Mouse (Mus musculus): ENCODE data around the gene Ciz1. TPM values are rescaled to one million over a fixed set of nuclear protein-coding genes. Genes with fewer than 3 reads are reported as not detected.

Ciz1 gene
- polyA plus RNA-seq, 2 experiments, result 13.1 to 40.3 TPM

- Histone ChIP-seq H3K36me3 (replicated peaks; ENCODE audit: control insufficient read depth, insufficient read depth, low read depth) (no peaks in the 10 kb centered on the region), H3K9ac (replicated peaks) (no peak overlapping the region), H3K27me3 (ENCODE audit: control insufficient read depth, insufficient read depth, low read length) (no peaks in the 10 kb centered on the region), H3K9me3 (ENCODE audit: control insufficient read depth, low read length) (no peaks in the 10 kb centered on the region), H3K4me2 (ENCODE audit: low read depth) (no peak overlapping the region), H3K4me3 (ENCODE audit: insufficient read depth in 1 of 2, low read depth in 2 of 2, low read length in 2 of 2) (no peak overlapping the region), H3K4me1 (replicated peaks; ENCODE audit: control insufficient read depth in 2 of 2, insufficient read depth in 2 of 2, low read length in 1 of 2) (no peaks in the 10 kb centered on the region; a peak in 1 of 4 replicates), H3K27ac (no peak overlapping the region)
- ATAC-seq (ENCODE audit: insufficient read depth) (no peak), DNase-seq (ENCODE audit: low read depth in 3 of 3, low spot score in 3 of 3) (no peak)
- WGBS (ENCODE audit: insufficient replicate concordance), result 42% methylated on average over 2 of the region's 2 CpGs
- TF ChIP-seq CTCF (IDR thresholded peaks at IDR 0.05; ENCODE audit: low read depth), result no peak
- TF ChIP-seq EP300 (IDR thresholded peaks at IDR 0.05; ENCODE audit: low read depth), result no peak
Observed at GRCm38 (mm10) chr2:32389157-32389556, 37.0 kb downstream of the Ciz1 start.

GRCm38 (mm10) chr2:32390871-32391270, 38.7 kb downstream of the Ciz1 start:
- Histone ChIP-seq H3K27me3 (ENCODE audit: control insufficient read depth, insufficient read depth, low read length) (no peaks in the 10 kb centered on the region), H3K4me1 (replicated peaks; ENCODE audit: control insufficient read depth in 2 of 2, insufficient read depth in 2 of 2, low read length in 1 of 2) (peaks cover 5% of the 10 kb centered on the region in 2 experiments), H3K27ac (no peak overlapping the region), H3K9ac (replicated peaks) (no peak overlapping the region), H3K9me3 (ENCODE audit: control insufficient read depth, low read length) (no peaks in the 10 kb centered on the region), H3K4me2 (ENCODE audit: low read depth) (no peak overlapping the region), H3K36me3 (replicated peaks; ENCODE audit: control insufficient read depth, insufficient read depth, low read depth) (no peaks in the 10 kb centered on the region), H3K4me3 (ENCODE audit: insufficient read depth in 1 of 2, low read depth in 2 of 2, low read length in 2 of 2) (no peak overlapping the region)
- no peak for ATAC-seq (ENCODE audit: insufficient read depth)
- TF ChIP-seq EP300 (IDR thresholded peaks at IDR 0.05; ENCODE audit: low read depth), result no peak
- no peak for TF ChIP-seq CTCF (IDR thresholded peaks at IDR 0.05; ENCODE audit: low read depth)
- 75% methylated on average over 8 of the region's 8 CpGs for WGBS (ENCODE audit: insufficient replicate concordance)
- no peak for DNase-seq (ENCODE audit: low read depth in 3 of 3, low spot score in 3 of 3)

- Histone ChIP-seq H3K9ac (replicated peaks) (no peak overlapping the region), H3K27ac (no peak overlapping the region), H3K27me3 (ENCODE audit: control insufficient read depth, insufficient read depth, low read length) (no peaks in the 10 kb centered on the region), H3K4me3 (ENCODE audit: insufficient read depth in 1 of 2, low read depth in 2 of 2, low read length in 2 of 2) (no peak overlapping the region), H3K4me2 (ENCODE audit: low read depth) (no peak overlapping the region), H3K9me3 (ENCODE audit: control insufficient read depth, low read length) (no peaks in the 10 kb centered on the region), H3K36me3 (replicated peaks; ENCODE audit: control insufficient read depth, insufficient read depth, low read depth) (no peaks in the 10 kb centered on the region), H3K4me1 (replicated peaks; ENCODE audit: control insufficient read depth in 2 of 2, insufficient read depth in 2 of 2, low read length in 1 of 2) (peaks cover 5 to 9% of the 10 kb centered on the region in 2 experiments)
- ATAC-seq (ENCODE audit: insufficient read depth) (no peak), DNase-seq (ENCODE audit: low read depth in 3 of 3, low spot score in 3 of 3) (no peak)
- WGBS (ENCODE audit: insufficient replicate concordance), result 70% methylated on average over 5 of the region's 5 CpGs
- no peak for TF ChIP-seq CTCF (IDR thresholded peaks at IDR 0.05; ENCODE audit: low read depth)
- no peak for TF ChIP-seq EP300 (IDR thresholded peaks at IDR 0.05; ENCODE audit: low read depth)
Observed at GRCm38 (mm10) chr2:32392063-32392462, 39.9 kb downstream of the Ciz1 start.

GRCm38 (mm10) chr2:32394973-32395372, 42.8 kb downstream of the Ciz1 start:
- peaks cover 5 to 10% of the 10 kb centered on the region in 2 experiments for H3K4me1 ChIP-seq (replicated peaks; ENCODE audit: control insufficient read depth in 2 of 2, insufficient read depth in 2 of 2, low read length in 1 of 2)
- peak in 1 of 3 experiments; percentile 52 for DNase-seq (ENCODE audit: low read depth in 3 of 3, low spot score in 3 of 3)

GRCm38 (mm10) chr2:32395484-32395945, 43.4 kb downstream of the Ciz1 start, which contains the start of gene Ptges2:
TSS of gene Ptges2 (plus strand) at chr2:32395896.
- Histone ChIP-seq H3K9ac (replicated peaks) (peak within 1 kb of the TSS; percentile 69), H3K4me1 (replicated peaks; ENCODE audit: control insufficient read depth in 2 of 2, insufficient read depth in 2 of 2, low read length in 1 of 2) (peaks cover 5 to 10% of the 10 kb centered on the region in 2 experiments), H3K27me3 (ENCODE audit: control insufficient read depth, insufficient read depth, low read length) (no peaks in the 10 kb centered on the region), H3K9me3 (ENCODE audit: control insufficient read depth, low read length) (no peaks in the 10 kb centered on the region), H3K4me2 (ENCODE audit: low read depth) (peak within 1 kb of the TSS; percentile 98), H3K4me3 (ENCODE audit: insufficient read depth in 1 of 2, low read depth in 2 of 2, low read length in 2 of 2) (peak within 1 kb of the TSS; percentile 74 to 83), H3K36me3 (replicated peaks; ENCODE audit: control insufficient read depth, insufficient read depth, low read depth) (no peaks in the 10 kb centered on the region), H3K27ac (peak within 1 kb of the TSS; percentile 65)
- DNase-seq (ENCODE audit: low read depth in 3 of 3, low spot score in 3 of 3) (peak; percentile 80 to 89 (median 82)), ATAC-seq (ENCODE audit: insufficient read depth) (peak; percentile 88)
- WGBS (ENCODE audit: insufficient replicate concordance), result under 1% methylated on average over 31 of the region's 31 CpGs
- TF ChIP-seq CTCF (IDR thresholded peaks at IDR 0.05; ENCODE audit: low read depth), result no peak
- TF ChIP-seq EP300 (IDR thresholded peaks at IDR 0.05; ENCODE audit: low read depth), result no peak

More at GRCm38 (mm10) chr2:32394973-32395372, 42.8 kb downstream of the Ciz1 start:
- Histone ChIP-seq H3K9me3 (ENCODE audit: control insufficient read depth, low read length) (no peaks in the 10 kb centered on the region), H3K36me3 (replicated peaks; ENCODE audit: control insufficient read depth, insufficient read depth, low read depth) (no peaks in the 10 kb centered on the region), H3K27me3 (ENCODE audit: control insufficient read depth, insufficient read depth, low read length) (no peaks in the 10 kb centered on the region), H3K9ac (replicated peaks) (peak overlapping the region; percentile 69), H3K4me3 (ENCODE audit: insufficient read depth in 1 of 2, low read depth in 2 of 2, low read length in 2 of 2) (peak overlapping the region; percentile 74 to 83), H3K27ac (peak overlapping the region; percentile 65), H3K4me2 (ENCODE audit: low read depth) (peak overlapping the region; percentile 98)
- TF ChIP-seq CTCF (IDR thresholded peaks at IDR 0.05; ENCODE audit: low read depth) (peak; percentile 74), EP300 (IDR thresholded peaks at IDR 0.05; ENCODE audit: low read depth) (no peak)
- 1% methylated on average over 8 of the region's 8 CpGs for WGBS (ENCODE audit: insufficient replicate concordance)
- peak; percentile 31; the same call in 1 of the 2 replicates for ATAC-seq (ENCODE audit: insufficient read depth)
